Mouse (Mus musculus) spleen, postnatal 36 days (tissue): ENCODE data around the gene Dthd1.

ENCODE experiments used
- DNase-seq, 2 experiments: peaks; one replicate each; pipeline ENCODE4 v3.0.0; 2022; ENCODE audit warnings: low spot score in 2 of 2, mixed read lengths in 1 of 2

Dthd1 gene

GRCm38 (mm10) chr5:62813402-62814071 is at the start of gene Dthd1:
Gene Dthd1, plus strand, starts transcription at chr5:62813823.
- no peak for DNase-seq

GRCm38 (mm10) chr5:62764161-62764560 is 49.5 kb upstream of the Dthd1 start:
- DNase-seq, result peak in 1 of 2 experiments; percentile 25

GRCm38 (mm10) chr5:62765459-62765783 is 48.2 kb upstream of the Dthd1 start:
- no peak for DNase-seq

GRCm38 (mm10) chr5:62765784-62766701 is 47.6 kb upstream of the Dthd1 start, which contains the start of gene Arap2:
Gene Arap2, minus strand, starts transcription at chr5:62766159.
- DNase-seq, result peak; percentile 82 to 87

GRCm38 (mm10) chr5:62771775-62772599 is 41.6 kb upstream of the Dthd1 start:
- no peak for DNase-seq

GRCm38 (mm10) chr5:62777804-62778203 is 35.8 kb upstream of the Dthd1 start:
- DNase-seq, result no peak

- peak; percentile 76 to 77 for DNase-seq
Observed at GRCm38 (mm10) chr5:62778682-62779081, 34.9 kb upstream of the Dthd1 start.

GRCm38 (mm10) chr5:62786809-62787208 is 26.8 kb upstream of the Dthd1 start:
- no peak for DNase-seq

- peak; percentile 61 for DNase-seq
Observed at GRCm38 (mm10) chr5:62790921-62791564, 22.6 kb upstream of the Dthd1 start.

- DNase-seq, result no peak
Observed at GRCm38 (mm10) chr5:62792776-62793175, 20.8 kb upstream of the Dthd1 start.

GRCm38 (mm10) chr5:62814072-62814414 is 420 bp downstream of the Dthd1 start:
- DNase-seq, result no peak

GRCm38 (mm10) chr5:62815741-62816140 is 2.1 kb downstream of the Dthd1 start:
- peak; percentile 52 to 61 for DNase-seq

GRCm38 (mm10) chr5:62819567-62819966 is 5.9 kb downstream of the Dthd1 start:
- no peak for DNase-seq

- DNase-seq, result no peak
Observed at GRCm38 (mm10) chr5:62820363-62821271, 7.0 kb downstream of the Dthd1 start.

- no peak for DNase-seq
Observed at GRCm38 (mm10) chr5:62842955-62843730, 29.5 kb downstream of the Dthd1 start.

GRCm38 (mm10) chr5:62846571-62847131 is 33.0 kb downstream of the Dthd1 start:
- DNase-seq, result peak; percentile 15 to 52

- DNase-seq, result no peak
Observed at GRCm38 (mm10) chr5:62851337-62851736, 37.7 kb downstream of the Dthd1 start.

- DNase-seq, result peak; percentile 55 to 60
Observed at GRCm38 (mm10) chr5:62854361-62854844, 40.8 kb downstream of the Dthd1 start.

GRCm38 (mm10) chr5:62857502-62857901 is 43.9 kb downstream of the Dthd1 start:
- no peak for DNase-seq
